Mouse (Mus musculus) bone marrow macrophage, adult 2 months (primary cell): ENCODE measurements around the gene Olfr1396. TPM values are rescaled to one million over a fixed set of nuclear protein-coding genes. Genes with fewer than 3 reads are reported as not detected.

Experiments used
- H3K27ac ChIP-seq: 2 replicates; pipeline ENCODE4 v1.5.1; 2012; ENCODE audit warnings: low read depth, low read length; ENCODE audit not compliant: insufficient read depth
- H3K4me1 ChIP-seq: 2 replicates; pipeline ENCODE4 v1.6.1; 2012; ENCODE audit warnings: low read length; ENCODE audit not compliant: control insufficient read depth, insufficient read depth
- H3K4me3 ChIP-seq: 2 replicates; pipeline ENCODE4 v1.5.1; 2012; ENCODE audit warnings: mild to moderate bottlenecking, low read length, moderate library complexity; ENCODE audit not compliant: insufficient read depth
- CTCF ChIP-seq: IDR thresholded peaks from 2 replicates; pipeline ENCODE4 v1.5.1; 2012; ENCODE audit warnings: low read depth, mild to moderate bottlenecking, low read length, moderate library complexity
- POLR2A ChIP-seq: IDR thresholded peaks from 2 replicates; pipeline ENCODE4 v1.6.1; 2012; ENCODE audit warnings: mild to moderate bottlenecking, low read depth, low read length, borderline replicate concordance
- polyA plus RNA-seq: library from polyadenylated mRNA; stranded (reverse); fragments of >200 nt; gene quantifications from 2 replicates; pipeline ENCODE4 v1.2.4, GENCODE M21; 2012; ENCODE audit not compliant: missing spikeins, insufficient read depth, insufficient read length

The Olfr1396 gene
- not detected in 2 replicates for polyA plus RNA-seq

DNA sequence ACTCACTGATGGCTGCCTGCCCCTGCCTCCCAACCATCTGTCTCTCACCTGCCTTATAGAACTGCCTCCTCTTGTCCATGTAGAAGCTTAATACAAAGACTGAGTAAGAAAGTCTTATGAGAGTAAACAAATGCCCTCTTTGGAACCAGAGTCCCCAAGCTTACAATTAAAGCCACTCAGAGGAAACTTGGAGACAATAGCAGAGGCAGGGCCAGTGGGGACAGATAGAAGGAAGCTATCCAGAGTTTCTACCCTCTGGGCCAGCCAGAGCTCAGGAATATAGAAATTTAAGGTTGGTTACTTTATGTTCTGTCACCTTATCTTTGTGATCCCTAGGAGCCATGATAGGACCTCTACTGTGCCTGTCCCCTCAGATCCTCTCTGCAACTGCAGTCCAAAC lies at the start of gene Olfr1396:
TSS of gene Olfr1396 (minus strand) at position 101 of the 400 bp plus-strand sequence.
- TF ChIP-seq CTCF, result no peak
- no peak for TF ChIP-seq POLR2A
- Histone ChIP-seq H3K4me3 (no peak within 1 kb of the TSS), H3K27ac (no peak within 1 kb of the TSS), H3K4me1 (no peaks in the 10 kb centered on the region)

DNA sequence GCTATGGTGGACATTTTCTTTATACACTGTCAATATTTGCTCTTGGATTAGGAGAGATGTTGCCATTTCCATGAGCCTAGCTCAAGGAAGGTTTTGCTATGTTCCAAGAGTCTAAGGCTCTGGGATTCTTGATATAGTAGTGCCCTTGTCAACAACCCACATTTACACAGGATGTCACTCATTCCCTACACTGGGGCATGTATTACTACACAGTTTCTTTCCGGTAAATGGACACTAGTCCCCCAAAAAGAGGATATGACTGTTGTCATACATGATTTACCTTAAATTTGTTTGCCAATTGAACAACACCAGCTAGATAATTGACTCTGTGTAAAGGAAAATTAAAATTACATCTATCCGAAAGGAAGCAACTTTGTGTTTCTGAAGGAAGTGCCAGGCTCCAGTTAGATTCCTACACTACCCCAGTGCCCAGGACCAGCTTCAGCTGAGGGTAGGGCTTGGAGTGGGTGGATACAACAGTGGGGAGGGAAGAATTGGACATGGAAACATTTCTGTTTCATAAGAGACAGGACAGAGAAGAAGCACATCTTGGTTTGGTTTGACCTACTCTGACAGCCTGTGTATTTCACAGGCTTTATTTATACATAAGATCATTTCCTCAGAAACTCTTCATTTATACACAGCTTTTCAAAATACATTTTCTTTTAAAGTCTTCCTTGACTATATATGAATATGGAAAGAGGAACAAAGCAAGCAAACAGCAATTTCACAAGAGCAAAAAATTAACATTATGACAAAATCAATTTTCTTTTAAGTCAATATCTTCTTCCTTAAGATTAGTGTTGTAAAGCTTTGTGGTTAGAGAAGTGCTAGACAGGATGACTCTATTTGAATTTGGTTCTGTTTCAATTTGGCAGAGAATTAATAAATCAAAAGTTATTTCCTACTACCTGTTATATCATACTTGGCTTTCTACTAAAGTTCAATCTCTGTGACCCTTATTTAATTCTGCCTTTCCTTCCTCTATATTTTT lies 42.4 kb upstream of the Olfr1396 start:
- H3K4me3 ChIP-seq, result no peak overlapping the region
- no peak for TF ChIP-seq POLR2A
- no peak for TF ChIP-seq CTCF
- peaks cover 8% of the 10 kb centered on the region for H3K4me1 ChIP-seq
- H3K27ac ChIP-seq, result no peak overlapping the region

DNA sequence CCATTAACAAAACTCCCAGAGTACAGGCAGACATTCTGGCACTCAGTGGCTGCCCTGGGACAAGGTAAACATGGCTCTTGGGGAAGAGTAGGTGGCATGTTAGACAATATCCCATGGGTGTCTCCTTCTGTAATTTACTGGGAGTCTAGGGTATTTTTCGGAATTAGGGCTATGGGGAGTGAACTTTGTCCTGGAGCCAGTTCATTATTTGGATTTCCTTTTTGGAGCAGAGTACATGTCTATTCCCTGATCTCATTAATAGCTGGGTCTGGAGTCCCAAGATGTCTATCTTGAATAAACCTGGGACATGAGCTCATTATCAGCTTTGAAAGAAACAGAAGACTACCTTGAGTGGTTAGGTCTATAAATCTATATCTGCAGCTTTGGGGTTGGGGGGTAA lies 39.4 kb upstream of the Olfr1396 start, which contains the start of gene Olfr1394:
TSS of gene Olfr1394 (plus strand) at position 301 of the 400 bp plus-strand sequence.
- no peak for TF ChIP-seq CTCF
- TF ChIP-seq POLR2A, result no peak
- Histone ChIP-seq H3K4me3 (no peak within 1 kb of the TSS), H3K27ac (no peak within 1 kb of the TSS), H3K4me1 (peaks cover 8% of the 10 kb centered on the region)

DNA sequence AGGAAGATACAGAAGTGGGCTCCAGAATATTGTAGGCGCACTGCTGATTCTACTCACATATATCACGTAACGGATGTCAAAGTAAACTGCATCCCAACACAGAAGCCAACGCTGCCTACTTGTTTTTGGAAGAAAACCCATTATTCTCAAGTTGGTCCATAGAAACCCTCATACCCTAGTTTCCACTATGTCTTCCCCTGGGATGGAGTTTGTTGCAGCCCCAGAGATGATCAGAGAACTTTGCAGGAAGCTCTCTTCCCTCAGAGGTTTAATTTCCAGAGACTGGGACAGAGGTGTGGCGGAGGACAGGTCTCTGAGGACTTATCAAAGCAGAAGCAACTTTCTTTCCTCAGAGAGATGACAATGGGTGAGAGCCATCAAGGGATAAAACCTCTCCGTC lies 27.3 kb upstream of the Olfr1396 start, which contains the start of gene Olfr1395:
TSS of gene Olfr1395 (plus strand) at position 301 of the 400 bp plus-strand sequence.
- no peak for TF ChIP-seq CTCF
- TF ChIP-seq POLR2A, result no peak

DNA sequence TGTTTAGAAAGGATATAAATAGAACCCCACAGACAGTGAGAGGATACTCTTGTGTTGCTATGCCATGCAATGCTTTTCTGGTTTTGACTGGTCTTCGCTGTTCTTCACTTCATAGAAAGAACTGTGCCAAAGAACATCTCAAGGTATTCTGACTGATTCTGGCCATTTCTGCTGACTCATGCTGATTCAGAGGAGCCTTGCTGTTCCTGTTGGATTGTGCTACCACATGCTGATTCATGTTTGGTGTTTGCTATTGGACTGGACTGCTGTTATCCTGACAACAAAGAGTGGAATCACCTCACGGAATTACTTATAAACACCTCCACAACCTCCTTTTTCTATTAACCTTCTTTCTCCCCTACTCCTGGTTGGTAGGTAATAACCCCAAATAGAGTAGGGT lies 9.5 kb upstream of the Olfr1396 start:
- Histone ChIP-seq H3K27ac (no peak overlapping the region), H3K4me3 (no peak overlapping the region), H3K4me1 (no peaks in the 10 kb centered on the region)
- no peak for TF ChIP-seq CTCF
- no peak for TF ChIP-seq POLR2A

More for the DNA sequence above, 27.3 kb upstream of the Olfr1396 start, which contains the start of gene Olfr1395:
- no peak within 1 kb of the TSS for H3K4me3 ChIP-seq
- no peak within 1 kb of the TSS for H3K27ac ChIP-seq
- H3K4me1 ChIP-seq, result no peaks in the 10 kb centered on the region

DNA sequence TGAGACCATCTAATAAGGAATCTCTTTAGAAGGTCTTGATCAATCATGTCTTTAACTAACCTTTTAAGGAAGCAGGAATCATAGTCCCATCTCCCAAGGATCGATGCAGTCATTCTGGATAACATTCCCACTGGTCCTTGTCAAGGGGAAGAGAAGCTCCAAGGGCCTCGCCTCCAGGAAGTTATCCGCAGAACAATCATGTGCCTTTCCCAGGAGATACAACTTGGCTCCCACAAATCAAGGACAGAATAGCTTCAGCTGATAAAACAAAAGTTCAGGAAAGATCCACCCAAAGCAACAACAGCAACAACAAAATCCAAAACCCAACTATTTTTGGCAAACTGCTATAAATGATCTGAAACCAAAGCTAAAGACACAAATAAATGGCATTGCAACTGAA lies 5.0 kb upstream of the Olfr1396 start:
- no peak overlapping the region for H3K4me3 ChIP-seq
- no peak overlapping the region for H3K27ac ChIP-seq
- no peak for TF ChIP-seq POLR2A
- TF ChIP-seq CTCF, result no peak
- no peaks in the 10 kb centered on the region for H3K4me1 ChIP-seq

DNA sequence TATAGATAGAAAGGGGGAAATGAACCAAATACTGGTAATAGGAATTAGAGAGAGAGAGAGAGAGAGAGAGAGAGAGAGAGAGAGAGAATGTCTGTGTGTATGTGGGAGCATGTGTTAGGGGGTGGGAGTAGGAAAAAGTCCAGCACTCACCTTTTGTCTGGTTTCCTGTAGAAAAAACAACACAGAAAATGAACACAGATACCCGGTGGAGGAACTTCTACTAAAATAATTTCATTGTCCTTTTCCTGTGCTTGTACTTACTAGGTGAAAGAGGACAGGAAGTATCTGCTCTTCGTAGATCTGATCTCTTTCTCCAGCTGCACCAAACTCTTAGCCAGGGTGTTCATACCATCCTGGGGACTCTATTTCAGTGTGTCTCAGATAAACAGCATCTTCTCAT lies 516 bp downstream of the Olfr1396 start:
- H3K27ac ChIP-seq, result no peak overlapping the region
- no peaks in the 10 kb centered on the region for H3K4me1 ChIP-seq
- H3K4me3 ChIP-seq, result no peak overlapping the region
- TF ChIP-seq POLR2A, result no peak
- TF ChIP-seq CTCF, result no peak

DNA sequence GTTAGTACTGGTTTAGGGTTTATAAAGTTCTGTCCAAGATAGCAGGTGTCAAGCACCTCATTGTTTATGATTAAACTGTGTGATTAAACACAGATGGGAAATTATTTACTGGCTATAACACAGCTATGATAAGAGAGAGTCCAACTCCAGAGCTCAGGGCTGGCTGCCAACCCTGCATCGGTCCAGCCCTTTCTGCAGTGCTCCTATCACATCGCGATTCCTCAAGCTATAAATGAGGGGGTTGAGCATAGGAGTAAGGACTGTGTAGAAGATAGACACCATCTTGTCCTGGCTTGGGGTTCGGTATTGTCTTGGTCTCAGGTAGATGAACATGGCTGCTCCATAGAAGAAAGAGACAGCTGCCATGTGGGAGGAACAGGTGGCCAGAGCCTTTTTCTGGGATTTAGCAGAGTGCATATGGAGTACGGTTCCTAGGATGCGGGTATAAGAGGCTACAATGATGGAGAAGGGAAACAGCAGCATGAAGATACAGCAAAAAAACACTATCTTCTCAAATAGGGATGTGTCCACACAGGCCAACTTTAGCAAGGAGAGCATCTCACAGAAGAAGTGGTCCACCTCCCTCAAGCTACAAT lies 2.0 kb downstream of the Olfr1396 start:
- TF ChIP-seq CTCF (no peak), POLR2A (no peak)
- Histone ChIP-seq H3K4me3 (no peak overlapping the region), H3K4me1 (peaks cover 4% of the 10 kb centered on the region; the same call in 1 of the 2 replicates), H3K27ac (no peak overlapping the region)

DNA sequence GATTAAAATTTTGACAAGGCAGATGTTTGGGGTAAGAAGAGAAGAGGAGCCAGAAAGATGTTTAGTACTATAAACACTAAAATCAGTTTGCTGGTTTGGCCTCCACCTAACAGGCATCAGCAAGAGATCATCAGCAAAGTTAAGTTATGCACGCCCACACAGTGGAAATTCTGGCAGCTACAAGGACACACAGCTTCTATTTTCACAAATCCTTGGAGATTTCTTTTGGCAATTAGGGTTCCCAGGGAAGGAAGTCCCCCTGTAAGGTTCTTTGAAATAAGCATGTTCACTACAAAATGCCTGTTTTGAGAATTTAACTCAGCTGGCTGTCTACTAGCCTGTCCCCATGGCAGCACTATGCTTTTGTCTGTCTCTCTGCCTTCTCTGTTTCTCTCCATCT lies 3.7 kb downstream of the Olfr1396 start:
- Histone ChIP-seq H3K27ac (no peak overlapping the region), H3K4me3 (no peak overlapping the region), H3K4me1 (peaks cover 4% of the 10 kb centered on the region; the same call in 1 of the 2 replicates)
- TF ChIP-seq CTCF (no peak), POLR2A (no peak)
